Mouse (Mus musculus) heart, embryonic 14.5 days (tissue): ENCODE results near the gene Sap30bp. TPM values are rescaled to one million over a fixed set of nuclear protein-coding genes. Genes with fewer than 3 reads are reported as not detected.
A peak's percentile ranks its signal among the peaks of the same experiment; 100 is the strongest.

Experiments
- ATAC-seq: fragments of 200-750 bp; cut with Nextera tagmentation; 2 replicates; pipeline ENCODE4 v1.8.0; 2017; ENCODE audit warnings: low read depth, moderate TSS enrichment; ENCODE audit not compliant: insufficient number of reproducible peaks, insufficient read depth, low FRiP score
- H3K27ac ChIP-seq, 2 experiments: fragments of 200-500 bp in 1 of 2; fragments of 300-500 bp in 1 of 2; sonication (generic) in 1 of 2; replicated peaks in 1 of 2; 2 replicates each; pipeline ENCODE4 v1.5.1; 2012 to 2014; ENCODE audit warnings: low read depth in 2 of 2, low read length in 2 of 2, control low read depth in 1 of 2, mild to moderate bottlenecking in 1 of 2, mixed read lengths in 1 of 2; ENCODE audit not compliant: control insufficient read depth in 1 of 2, insufficient read depth in 1 of 2
- H3K27me3 ChIP-seq: fragments of 300-500 bp; sonication (generic); 2 replicates; pipeline ENCODE4 v1.6.1; 2014; ENCODE audit warnings: mild to moderate bottlenecking, low read length, control low read depth; ENCODE audit not compliant: control insufficient read depth, insufficient read depth
- H3K36me3 ChIP-seq: fragments of 300-500 bp; sonication (generic); 2 replicates; pipeline ENCODE4 v1.6.1; 2014; ENCODE audit warnings: mild to moderate bottlenecking, control low read depth, low read length, mixed read lengths; ENCODE audit not compliant: control insufficient read depth, insufficient read depth
- H3K4me1 ChIP-seq, 2 experiments: fragments of 200-500 bp in 1 of 2; fragments of 300-500 bp in 1 of 2; sonication (generic) in 1 of 2; 2 replicates each; pipeline ENCODE4 v1.6.1; 2012 to 2014; ENCODE audit warnings: low read length in 2 of 2, control low read depth in 1 of 2, mixed read lengths in 1 of 2; ENCODE audit not compliant: control insufficient read depth in 2 of 2, insufficient read depth in 2 of 2
- H3K4me2 ChIP-seq: fragments of 300-500 bp; sonication (generic); 2 replicates; pipeline ENCODE4 v1.6.1; 2014; ENCODE audit warnings: mild to moderate bottlenecking, low read length
- H3K4me3 ChIP-seq, 2 experiments: fragments of 200-500 bp in 1 of 2; fragments of 300-500 bp in 1 of 2; sonication (generic) in 1 of 2; 2 replicates each; pipeline ENCODE4 v1.5.1; 2012 to 2014; ENCODE audit warnings: low read length in 2 of 2, mild to moderate bottlenecking in 2 of 2, control low read depth in 1 of 2, low read depth in 1 of 2, moderate library complexity in 1 of 2; ENCODE audit not compliant: control insufficient read depth in 1 of 2, insufficient read depth in 1 of 2
- H3K9ac ChIP-seq: fragments of 300-500 bp; sonication (generic); 2 replicates; pipeline ENCODE4 v1.6.1; 2014; ENCODE audit warnings: mild to moderate bottlenecking, low read length
- H3K9me3 ChIP-seq: fragments of 300-500 bp; sonication (generic); 2 replicates; pipeline ENCODE4 v1.6.1; 2016; ENCODE audit warnings: low read length, control low read depth; ENCODE audit not compliant: control insufficient read depth
- WGBS: fragments of 180-500 bp; shearing (Covaris S2); extraction: QIAGEN DNeasy Blood & Tissue Kit; methylation state at CpG from one replicate; pipeline ENCODE4 v1.1.7; 2014; 5-methylcytosine and 5-hydroxymethylcytosine counted together
- polyA plus RNA-seq: library from polyadenylated mRNA; unstranded; fragments of >200 nt; fragmentation: Nextera tagmentation; extraction: Ambion mirVana; gene quantifications from 2 replicates; pipeline ENCODE4 v1.2.1, GENCODE M21; 2014

The Sap30bp gene
- polyA plus RNA-seq, 1 experiment from 2014 or later = 22.9 TPM

GRCm38 (mm10) chr11:115893071-115893470 is 40.0 kb upstream of the Sap30bp start:
- no peak overlapping the region for H3K4me3 ChIP-seq
- no peaks in the 10 kb centered on the region for H3K9me3 ChIP-seq
- 85% methylated on average over 9 of the region's 9 CpGs for WGBS
- H3K4me2 ChIP-seq = no peak overlapping the region
- no peaks in the 10 kb centered on the region for H3K4me1 ChIP-seq
- no peak overlapping the region for H3K9ac ChIP-seq
- peaks cover 29% of the 10 kb centered on the region for H3K36me3 ChIP-seq
- no peak for ATAC-seq
- H3K27ac ChIP-seq = no peak overlapping the region
- no peaks in the 10 kb centered on the region for H3K27me3 ChIP-seq

GRCm38 (mm10) chr11:115894755-115895520 is 38.1 kb upstream of the Sap30bp start:
- no peak overlapping the region for H3K4me3 ChIP-seq
- H3K27me3 ChIP-seq = no peaks in the 10 kb centered on the region
- no peaks in the 10 kb centered on the region for H3K9me3 ChIP-seq
- 60% methylated on average over 14 of the region's 14 CpGs for WGBS
- no peak for ATAC-seq
- H3K4me1 ChIP-seq = peaks cover 12 to 15% of the 10 kb centered on the region in 2 experiments
- H3K4me2 ChIP-seq = no peak overlapping the region
- no peak overlapping the region for H3K9ac ChIP-seq
- H3K27ac ChIP-seq = no peak overlapping the region
- H3K36me3 ChIP-seq = peaks cover 29% of the 10 kb centered on the region

DNA sequence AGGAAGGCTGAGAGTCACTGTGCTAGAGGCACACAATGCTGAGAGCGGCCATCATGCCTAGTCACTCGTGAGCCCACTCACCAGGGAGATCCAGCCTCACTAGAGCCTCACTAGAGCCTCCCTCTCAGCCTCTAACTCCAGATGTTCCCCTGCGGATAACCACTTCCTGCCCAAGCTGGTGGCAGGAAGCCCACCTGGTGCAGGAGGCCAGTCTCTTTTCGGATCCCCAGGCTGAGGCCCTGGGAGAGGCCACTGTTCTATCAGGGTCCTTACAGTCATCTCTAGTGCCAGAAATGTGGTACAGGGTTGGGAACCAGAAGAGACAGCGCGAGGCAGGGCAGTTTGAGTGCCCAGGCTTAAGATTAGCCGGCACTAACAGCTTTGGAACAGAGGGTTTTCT is 34.6 kb upstream of the Sap30bp start:
- Histone ChIP-seq H3K9me3 (no peaks in the 10 kb centered on the region), H3K4me2 (no peak overlapping the region), H3K27me3 (no peaks in the 10 kb centered on the region), H3K9ac (no peak overlapping the region; the same call in 1 of the 2 replicates), H3K27ac (peak overlapping the region in 1 of 2 experiments; percentile 99; a peak in 2 of 4 replicates), H3K4me1 (peaks cover 43 to 50% of the 10 kb centered on the region in 2 experiments), H3K36me3 (peaks cover 19% of the 10 kb centered on the region), H3K4me3 (no peak overlapping the region)
- WGBS = 70% methylated on average over 7 of the region's 7 CpGs
- no peak for ATAC-seq

GRCm38 (mm10) chr11:115898886-115899285 is 34.2 kb upstream of the Sap30bp start:
- H3K36me3 ChIP-seq = peaks cover 14% of the 10 kb centered on the region
- no peak overlapping the region; the same call in 1 of the 2 replicates for H3K9ac ChIP-seq
- H3K9me3 ChIP-seq = no peaks in the 10 kb centered on the region
- no peaks in the 10 kb centered on the region for H3K27me3 ChIP-seq
- H3K27ac ChIP-seq = peak overlapping the region; percentile 40 to 99; a peak in 3 of 4 replicates
- 15% methylated on average over 4 of the region's 4 CpGs for WGBS
- H3K4me2 ChIP-seq = no peak overlapping the region
- no peak overlapping the region for H3K4me3 ChIP-seq
- peaks cover 47 to 55% of the 10 kb centered on the region in 2 experiments for H3K4me1 ChIP-seq
- no peak for ATAC-seq

GRCm38 (mm10) chr11:115899486-115900266 is 33.4 kb upstream of the Sap30bp start, which contains the start of gene Smim5:
Gene Smim5 (plus strand): TSS chr11:115899966.
- Histone ChIP-seq H3K27me3 (no peaks in the 10 kb centered on the region), H3K4me1 (peaks cover 54 to 63% of the 10 kb centered on the region in 2 experiments), H3K4me2 (peak within 1 kb of the TSS; percentile 72), H3K27ac (peak within 1 kb of the TSS; percentile 98 to 99), H3K4me3 (peak within 1 kb of the TSS; percentile 42 to 48), H3K9me3 (no peaks in the 10 kb centered on the region), H3K36me3 (peaks cover 13% of the 10 kb centered on the region; the same call in 1 of the 2 replicates), H3K9ac (peak within 1 kb of the TSS; percentile 73)
- WGBS = 22% methylated on average over 16 of the region's 16 CpGs
- peak; percentile 65 for ATAC-seq

- Histone ChIP-seq H3K27ac (peak overlapping the region; percentile 98 to 99), H3K9ac (peak overlapping the region; percentile 73), H3K9me3 (no peaks in the 10 kb centered on the region), H3K4me2 (peak overlapping the region; percentile 72), H3K4me3 (peak overlapping the region; percentile 42 to 48), H3K4me1 (peaks cover 64 to 72% of the 10 kb centered on the region in 2 experiments), H3K27me3 (no peaks in the 10 kb centered on the region), H3K36me3 (peaks cover 10% of the 10 kb centered on the region; the same call in 1 of the 2 replicates)
- ATAC-seq = no peak
- 52% methylated on average over 8 of the region's 8 CpGs for WGBS
Measured at GRCm38 (mm10) chr11:115900561-115901337, 32.3 kb upstream of the Sap30bp start.
